Mouse (Mus musculus): Measurements from ENCODE around the gene Olfr1446. TPM values are rescaled to one million over a fixed set of nuclear protein-coding genes. Genes with fewer than 3 reads are reported as not detected.

The Olfr1446 gene
- polyA plus RNA-seq, 1 experiment from 2014 or later, result not detected

Other genes with a start within 250 kb of the Olfr1446 start
- not detected in 2 replicates for gene Olfr1442, start 223.1 kb downstream of the Olfr1446 start, polyA plus RNA-seq (2014; fragmentation: Nextera tagmentation; extraction: Ambion mirVana)
- not detected in 2 replicates for gene Olfr1443, start 215.4 kb downstream of the Olfr1446 start, polyA plus RNA-seq (2014; fragmentation: Nextera tagmentation; extraction: Ambion mirVana)
- 0.19 and 0.25 TPM in 2 replicates for gene Keg1, start 197.7 kb downstream of the Olfr1446 start, polyA plus RNA-seq (2014; fragmentation: Nextera tagmentation; extraction: Ambion mirVana)
- gene Cntf, start 127.9 kb downstream of the Olfr1446 start, polyA plus RNA-seq (2014; fragmentation: Nextera tagmentation; extraction: Ambion mirVana), result 0.27 and 0.78 TPM in 2 replicates
- 7.0 and 7.4 TPM in 2 replicates for gene Zfp91, start 97.4 kb downstream of the Olfr1446 start, polyA plus RNA-seq (2014; fragmentation: Nextera tagmentation; extraction: Ambion mirVana)
- gene Lpxn, start 97.3 kb downstream of the Olfr1446 start, polyA plus RNA-seq (2014; fragmentation: Nextera tagmentation; extraction: Ambion mirVana), result 1.5 and 2.1 TPM in 2 replicates
- gene Gm5244, start 46.8 kb downstream of the Olfr1446 start, polyA plus RNA-seq (2014; fragmentation: Nextera tagmentation; extraction: Ambion mirVana), result not detected in 2 replicates
- gene Olfr1444, start 36.2 kb downstream of the Olfr1446 start, polyA plus RNA-seq (2014; fragmentation: Nextera tagmentation; extraction: Ambion mirVana), result not detected in 2 replicates
- gene Olfr1445, start 9.7 kb downstream of the Olfr1446 start, polyA plus RNA-seq (2014; fragmentation: Nextera tagmentation; extraction: Ambion mirVana), result not detected in 2 replicates
- not detected in 2 replicates for gene Olfr1447, start 10.2 kb upstream of the Olfr1446 start, polyA plus RNA-seq (2014; fragmentation: Nextera tagmentation; extraction: Ambion mirVana)
- gene Olfr1448, start 30.9 kb upstream of the Olfr1446 start, polyA plus RNA-seq (2014; fragmentation: Nextera tagmentation; extraction: Ambion mirVana), result not detected in 2 replicates
- not detected in 2 replicates for gene Olfr1449, start 37.3 kb upstream of the Olfr1446 start, polyA plus RNA-seq (2014; fragmentation: Nextera tagmentation; extraction: Ambion mirVana)
- not detected in 2 replicates for gene Olfr1450, start 56.7 kb upstream of the Olfr1446 start, polyA plus RNA-seq (2014; fragmentation: Nextera tagmentation; extraction: Ambion mirVana)
- gene Olfr1451, start 101.5 kb upstream of the Olfr1446 start, polyA plus RNA-seq (2014; fragmentation: Nextera tagmentation; extraction: Ambion mirVana), result not detected in 2 replicates
- not detected in 2 replicates for gene Olfr1453, start 134.8 kb upstream of the Olfr1446 start, polyA plus RNA-seq (2014; fragmentation: Nextera tagmentation; extraction: Ambion mirVana)
- gene Olfr1454, start 167.1 kb upstream of the Olfr1446 start, polyA plus RNA-seq (2014; fragmentation: Nextera tagmentation; extraction: Ambion mirVana), result not detected in 2 replicates
- gene Olfr1457, start 204.4 kb upstream of the Olfr1446 start, polyA plus RNA-seq (2014; fragmentation: Nextera tagmentation; extraction: Ambion mirVana), result not detected in 2 replicates
- gene Olfr1458, start 213.3 kb upstream of the Olfr1446 start, polyA plus RNA-seq (2014; fragmentation: Nextera tagmentation; extraction: Ambion mirVana), result not detected in 2 replicates

Data from liver, embryonic 11.5 days (tissue).